Mouse (Mus musculus) fat pad, adult 2 months (tissue): ENCODE data around the gene Scgb1c1.
"Not testable (repeated sequence)": the region's sequence is repeated elsewhere in the genome, so short reads cannot be mapped to it uniquely, and the experiment has no call there.

ENCODE experiments used
- DNase-seq: peaks from one replicate; pipeline ENCODE4 v3.0.0-alpha.2; 2011; ENCODE audit warnings: low read depth, low spot score; ENCODE audit errors: extremely low read depth

Scgb1c1 gene

GRCm38 (mm10) chr7:140879355-140879754, 34.0 kb downstream of the Scgb1c1 start:
- DNase-seq = no peak

GRCm38 (mm10) chr7:140880419-140880818, 35.1 kb downstream of the Scgb1c1 start:
- no peak for DNase-seq

GRCm38 (mm10) chr7:140880865-140881515, 35.6 kb downstream of the Scgb1c1 start:
- no peak for DNase-seq

GRCm38 (mm10) chr7:140881696-140882468, 36.5 kb downstream of the Scgb1c1 start, which contains the start of the genes Psmd13 and Sirt3:
TSS of gene Psmd13 (plus strand) at chr7:140881968.
TSS of gene Sirt3 (minus strand) at chr7:140882309.
- no peak for DNase-seq

GRCm38 (mm10) chr7:140882469-140882803, 37.1 kb downstream of the Scgb1c1 start:
- no peak for DNase-seq

DNA sequence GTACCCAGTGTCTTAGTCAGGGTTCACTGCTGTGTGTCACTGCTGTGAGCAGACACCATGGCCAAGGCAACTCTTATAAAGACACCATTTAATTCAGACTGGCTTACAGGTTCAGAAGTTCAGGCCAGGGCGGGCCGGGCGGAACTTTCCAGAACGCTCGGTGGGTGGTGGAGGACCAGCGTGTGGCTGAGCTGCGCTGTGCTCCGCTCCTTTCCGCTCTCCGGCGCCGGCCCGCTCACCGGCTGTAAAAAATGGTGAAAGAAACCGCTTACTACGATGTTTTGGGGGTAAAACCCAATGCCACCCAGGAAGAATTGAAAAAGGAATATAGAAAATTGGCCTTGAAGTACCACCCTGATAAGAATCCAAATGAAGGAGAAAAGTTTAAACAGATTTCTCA, 45.3 kb downstream of the Scgb1c1 start:
- DNase-seq = not testable (repeated sequence)

- DNase-seq = peak; percentile 92
These were observed 48.7 kb downstream of the Scgb1c1 start for GRCm38 (mm10) chr7:140894031-140894430.

DNA sequence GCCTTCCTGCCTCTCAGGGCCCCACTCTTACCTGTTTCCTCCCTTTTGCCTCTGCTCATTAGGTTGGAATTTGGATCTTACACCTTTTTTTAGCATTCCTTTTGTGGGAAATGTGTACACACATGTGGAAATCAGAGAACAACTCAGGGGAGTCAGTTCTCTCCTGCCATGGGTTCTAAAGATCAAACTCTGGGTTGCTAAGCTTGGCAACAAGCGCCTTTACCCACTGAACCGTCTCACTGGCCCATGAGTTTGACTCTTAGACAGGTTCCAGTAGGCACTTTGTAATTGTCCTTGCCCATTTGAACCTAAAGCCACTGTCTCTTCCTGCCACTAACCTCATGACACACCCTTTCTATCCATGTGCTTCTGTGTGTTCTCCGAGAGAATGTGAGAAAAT, 49.3 kb downstream of the Scgb1c1 start:
- no peak for DNase-seq
